Mouse (Mus musculus) lung, postnatal 0 days (tissue): Measurements from ENCODE around the gene Cnmd.

Experiments used
- CTCF ChIP-seq: IDR thresholded peaks from 2 replicates; pipeline ENCODE4 v1.5.1; 2016; ENCODE audit warnings: antibody characterized with exemption, mild to moderate bottlenecking
- EP300 ChIP-seq: IDR thresholded peaks from 2 replicates; pipeline ENCODE4 v1.6.1; 2016; ENCODE audit warnings: antibody characterized with exemption, mild to moderate bottlenecking, control low read depth

DNA sequence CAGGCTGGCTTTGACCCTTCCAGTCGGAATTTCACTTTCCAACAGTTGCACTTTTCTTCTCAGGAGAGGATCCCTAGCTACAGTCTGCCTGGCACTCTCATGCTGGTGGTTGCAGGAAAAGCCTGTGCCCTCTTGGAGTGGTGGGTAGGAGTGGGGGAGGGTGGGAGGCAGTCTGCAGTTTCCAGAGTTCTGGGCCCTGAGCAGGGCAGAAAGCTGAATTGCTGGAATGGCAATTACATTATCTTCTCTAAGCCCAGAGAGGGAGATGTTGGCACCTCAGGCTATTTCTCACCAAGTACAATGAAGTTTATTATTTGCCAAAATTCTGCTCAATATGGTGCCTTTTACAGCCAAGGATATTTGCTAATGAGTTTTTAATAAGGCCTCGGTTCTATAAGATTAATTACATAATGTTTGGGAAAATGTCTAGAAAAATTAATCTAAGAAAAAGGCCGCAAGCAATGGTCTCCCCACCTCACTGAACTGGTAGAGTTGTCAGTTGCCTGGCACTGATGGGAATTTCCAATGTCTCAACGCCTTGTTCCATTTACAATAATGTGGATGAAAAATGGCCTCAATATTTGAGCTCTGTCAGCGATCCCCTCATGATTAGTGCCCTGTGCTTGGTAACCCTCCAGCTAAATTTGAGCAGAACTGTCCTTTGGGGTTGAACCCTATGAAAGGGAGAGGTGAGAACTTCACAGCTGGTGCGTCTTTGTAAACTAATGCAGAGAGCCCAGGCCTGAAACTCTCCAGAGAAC is 3.0 kb downstream of the Cnmd start:
- TF ChIP-seq CTCF (no peak), EP300 (no peak)
